Mouse (Mus musculus) neural tube, embryonic 11.5 days (tissue): ENCODE results near the gene Bbof1. TPM values are rescaled to one million over a fixed set of nuclear protein-coding genes. Genes with fewer than 3 reads are reported as not detected.

Experiments used
- ATAC-seq: fragments of 200-750 bp; cut with Nextera tagmentation; 2 replicates; pipeline ENCODE4 v1.8.0; 2017; ENCODE audit warnings: moderate number of reproducible peaks, mild to moderate bottlenecking, moderate TSS enrichment, moderate library complexity; ENCODE audit not compliant: insufficient read depth, low FRiP score, low TSS enrichment
- DNase-seq: peaks from one replicate; pipeline ENCODE4 v3.0.0-alpha.2; 2015; ENCODE audit warnings: low spot score
- H3K27ac ChIP-seq: fragments of 300-500 bp; sonication (generic); 2 replicates; pipeline ENCODE4 v1.5.1; 2014; ENCODE audit warnings: low read depth, mild to moderate bottlenecking, low read length
- H3K27me3 ChIP-seq: fragments of 300-500 bp; sonication (generic); 2 replicates; pipeline ENCODE4 v1.6.1; 2014; ENCODE audit warnings: mild to moderate bottlenecking, low read length, mixed read lengths; ENCODE audit not compliant: control insufficient read depth, insufficient read depth
- H3K36me3 ChIP-seq: fragments of 300-500 bp; sonication (generic); 2 replicates; pipeline ENCODE4 v1.6.1; 2014; ENCODE audit warnings: mild to moderate bottlenecking, low read length, moderate library complexity, mixed read lengths; ENCODE audit not compliant: control insufficient read depth, insufficient read depth
- H3K4me1 ChIP-seq: fragments of 300-500 bp; sonication (generic); 2 replicates; pipeline ENCODE4 v1.6.1; 2014; ENCODE audit warnings: low read length, mixed read lengths; ENCODE audit not compliant: control insufficient read depth, insufficient read depth
- H3K4me2 ChIP-seq: fragments of 300-500 bp; sonication (generic); 2 replicates; pipeline ENCODE4 v1.6.1; 2014; ENCODE audit warnings: low read depth, mild to moderate bottlenecking, moderate library complexity
- H3K4me3 ChIP-seq: fragments of 300-500 bp; sonication (generic); 2 replicates; pipeline ENCODE4 v1.5.1; 2014; ENCODE audit warnings: low read depth, low read length
- H3K9ac ChIP-seq: fragments of 300-500 bp; sonication (generic); 2 replicates; pipeline ENCODE4 v1.6.1; 2014; ENCODE audit warnings: mild to moderate bottlenecking, low read length
- H3K9me3 ChIP-seq: fragments of 300-500 bp; sonication (generic); 2 replicates; pipeline ENCODE4 v1.6.1; 2016; ENCODE audit warnings: low read length; ENCODE audit not compliant: control insufficient read depth
- WGBS: fragments of 180-500 bp; shearing (Covaris S2); extraction: QIAGEN DNeasy Blood & Tissue Kit; methylation state at CpG from one replicate; pipeline ENCODE4 v1.1.7; 2014; 5-methylcytosine and 5-hydroxymethylcytosine counted together
- polyA plus RNA-seq: library from polyadenylated mRNA; unstranded; fragments of >200 nt; fragmentation: Nextera tagmentation; extraction: Ambion mirVana; gene quantifications from 2 replicates; pipeline ENCODE4 v1.2.1, GENCODE M21; 2014

The Bbof1 gene
- polyA plus RNA-seq, 1 experiment from 2014 or later: 0.84 TPM

GRCm38 (mm10) chr12:84448181-84448580 is 39.3 kb downstream of the Bbof1 start:
- no peak overlapping the region for H3K4me3 ChIP-seq
- H3K4me1 ChIP-seq: peaks cover 3% of the 10 kb centered on the region
- no peak for ATAC-seq
- DNase-seq: no peak
- no peaks in the 10 kb centered on the region for H3K9me3 ChIP-seq
- WGBS: 81% methylated on average over 6 of the region's 6 CpGs
- no peak overlapping the region for H3K4me2 ChIP-seq
- H3K36me3 ChIP-seq: no peaks in the 10 kb centered on the region
- no peaks in the 10 kb centered on the region for H3K27me3 ChIP-seq
- H3K9ac ChIP-seq: no peak overlapping the region
- no peak overlapping the region for H3K27ac ChIP-seq

- no peaks in the 10 kb centered on the region for H3K9me3 ChIP-seq
- no peak overlapping the region for H3K27ac ChIP-seq
- DNase-seq: no peak
- no peak for ATAC-seq
- no peaks in the 10 kb centered on the region for H3K27me3 ChIP-seq
- no peak overlapping the region for H3K9ac ChIP-seq
- 48% methylated on average over 10 of the region's 10 CpGs for WGBS
- peaks cover 3% of the 10 kb centered on the region for H3K4me1 ChIP-seq
- H3K36me3 ChIP-seq: no peaks in the 10 kb centered on the region
- H3K4me2 ChIP-seq: peak overlapping the region; percentile 72
- H3K4me3 ChIP-seq: no peak overlapping the region
Measured at GRCm38 (mm10) chr12:84449887-84450286, 41.0 kb downstream of the Bbof1 start.

- no peak for ATAC-seq
- WGBS: 0% methylated on average over 6 of the region's 6 CpGs
- DNase-seq: no peak
Measured at GRCm38 (mm10) chr12:84450351-84450717, 41.5 kb downstream of the Bbof1 start.

GRCm38 (mm10) chr12:84450718-84451646 is 42.1 kb downstream of the Bbof1 start, which contains the start of the genes Aldh6a1 and Lin52:
Gene Aldh6a1, minus strand, starts transcription at chr12:84451004.
Gene Lin52, plus strand, starts transcription at chr12:84451422.
- Histone ChIP-seq H3K4me1 (peaks cover 3% of the 10 kb centered on the region), H3K4me3 (peak within 1 kb of the TSS; percentile 69), H3K27me3 (no peaks in the 10 kb centered on the region), H3K27ac (no peak within 1 kb of the TSS), H3K36me3 (no peaks in the 10 kb centered on the region), H3K9ac (peak within 1 kb of the TSS; percentile 51), H3K9me3 (no peaks in the 10 kb centered on the region), H3K4me2 (peak within 1 kb of the TSS; percentile 88)
- DNase-seq (peak; percentile 95), ATAC-seq (peak; percentile 98)
- WGBS: under 1% methylated on average over 49 of the region's 49 CpGs

More at GRCm38 (mm10) chr12:84450351-84450717, 41.5 kb downstream of the Bbof1 start:
- H3K4me3 ChIP-seq: peak overlapping the region; percentile 69
- peak overlapping the region; percentile 51 for H3K9ac ChIP-seq
- peaks cover 3% of the 10 kb centered on the region for H3K4me1 ChIP-seq
- H3K9me3 ChIP-seq: no peaks in the 10 kb centered on the region
- H3K36me3 ChIP-seq: no peaks in the 10 kb centered on the region
- no peaks in the 10 kb centered on the region for H3K27me3 ChIP-seq
- H3K27ac ChIP-seq: no peak overlapping the region
- peak overlapping the region; percentile 72 for H3K4me2 ChIP-seq

- DNase-seq (no peak), ATAC-seq (no peak)
- Histone ChIP-seq H3K36me3 (no peaks in the 10 kb centered on the region), H3K9ac (peak overlapping the region; percentile 50), H3K4me1 (peaks cover 3% of the 10 kb centered on the region), H3K4me2 (peak overlapping the region; percentile 88), H3K27me3 (no peaks in the 10 kb centered on the region), H3K9me3 (no peaks in the 10 kb centered on the region), H3K4me3 (peak overlapping the region; percentile 69), H3K27ac (no peak overlapping the region)
- 2% methylated on average over 11 of the region's 11 CpGs for WGBS
Measured at GRCm38 (mm10) chr12:84451801-84452200, 42.9 kb downstream of the Bbof1 start.

GRCm38 (mm10) chr12:84456911-84457310 is 48.0 kb downstream of the Bbof1 start:
- no peaks in the 10 kb centered on the region for H3K9me3 ChIP-seq
- no peaks in the 10 kb centered on the region; the same call in 1 of the 2 replicates for H3K4me1 ChIP-seq
- WGBS: 91% methylated on average over 3 of the region's 3 CpGs
- ATAC-seq (no peak), DNase-seq (no peak)
- no peak overlapping the region for H3K4me2 ChIP-seq
- no peak overlapping the region for H3K4me3 ChIP-seq
- no peak overlapping the region for H3K9ac ChIP-seq
- no peak overlapping the region for H3K27ac ChIP-seq
- no peaks in the 10 kb centered on the region for H3K27me3 ChIP-seq
- H3K36me3 ChIP-seq: 0 out of 2 replicates have a peak, but pooled peaks cover 4% of the 10 kb centered on the region

- Histone ChIP-seq H3K4me3 (no peak overlapping the region), H3K27me3 (no peaks in the 10 kb centered on the region), H3K36me3 (0 out of 2 replicates have a peak, but pooled peaks cover 4% of the 10 kb centered on the region), H3K4me1 (no peaks in the 10 kb centered on the region), H3K4me2 (no peak overlapping the region), H3K27ac (no peak overlapping the region), H3K9ac (no peak overlapping the region), H3K9me3 (no peaks in the 10 kb centered on the region)
- ATAC-seq (no peak), DNase-seq (no peak)
- 61% methylated on average over 1 of the region's 1 CpGs for WGBS
Measured at GRCm38 (mm10) chr12:84459845-84460244, 51.0 kb downstream of the Bbof1 start.

GRCm38 (mm10) chr12:84461416-84461815 is 52.5 kb downstream of the Bbof1 start:
- no peak overlapping the region for H3K4me3 ChIP-seq
- H3K4me1 ChIP-seq: no peaks in the 10 kb centered on the region
- H3K27ac ChIP-seq: no peak overlapping the region
- no peaks in the 10 kb centered on the region for H3K9me3 ChIP-seq
- no peak overlapping the region for H3K9ac ChIP-seq
- ATAC-seq (no peak), DNase-seq (no peak)
- 93% methylated on average over 5 of the region's 5 CpGs for WGBS
- no peaks in the 10 kb centered on the region for H3K27me3 ChIP-seq
- no peak overlapping the region for H3K4me2 ChIP-seq
- 0 out of 2 replicates have a peak, but pooled peaks cover 4% of the 10 kb centered on the region for H3K36me3 ChIP-seq
